Mouse (Mus musculus) retina, adult 2 months (tissue): ENCODE results near the gene Rbm39.

ENCODE experiments used
- DNase-seq: peaks from one replicate; pipeline ENCODE4 v3.0.0-alpha.2; 2012; ENCODE audit warnings: low read depth, low spot score

The Rbm39 gene

DNA sequence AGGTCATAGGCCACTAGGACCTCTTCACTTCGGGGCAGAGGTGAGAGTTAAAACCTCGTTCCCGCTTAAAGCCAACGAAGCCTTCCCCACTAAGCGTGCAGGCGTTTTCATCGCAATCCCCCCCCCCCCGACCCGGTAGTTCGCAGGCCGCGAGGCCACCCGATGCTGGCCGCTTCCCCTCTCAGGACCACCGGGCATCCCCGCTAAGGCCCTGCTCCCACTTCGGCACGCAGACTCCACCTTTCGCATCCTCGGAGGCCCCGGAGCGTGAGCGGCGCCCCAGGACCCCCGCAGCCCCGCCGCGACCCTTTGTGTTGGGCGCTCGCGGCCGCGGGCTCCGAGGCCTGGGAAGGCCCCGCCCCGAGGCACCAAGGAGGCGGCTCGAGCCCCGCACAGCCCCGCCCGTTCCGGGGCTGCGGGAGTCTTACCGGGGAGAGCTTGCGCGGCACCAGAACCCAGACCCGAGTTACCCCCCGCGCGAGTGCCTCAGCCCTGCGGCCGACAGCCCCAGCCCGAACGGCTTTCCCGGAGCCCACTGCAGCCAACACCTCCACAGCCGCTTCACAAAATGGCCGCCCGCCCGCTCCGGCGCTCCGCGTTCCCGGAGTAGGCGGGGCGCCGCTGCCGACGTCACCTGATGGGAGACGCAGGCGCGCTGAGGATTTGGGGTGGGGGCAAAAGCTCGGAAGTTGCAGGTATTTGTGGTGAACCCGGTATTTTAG is 68.5 kb downstream of the Rbm39 start, which contains the start of the genes Cpne1 and Rbm12:
TSS of gene Cpne1 (minus strand) at position 608 of the 722 bp plus-strand sequence.
TSS of gene Rbm12 (minus strand) at position 621 of the 722 bp plus-strand sequence.
- DNase-seq, result peak; percentile 69

DNA sequence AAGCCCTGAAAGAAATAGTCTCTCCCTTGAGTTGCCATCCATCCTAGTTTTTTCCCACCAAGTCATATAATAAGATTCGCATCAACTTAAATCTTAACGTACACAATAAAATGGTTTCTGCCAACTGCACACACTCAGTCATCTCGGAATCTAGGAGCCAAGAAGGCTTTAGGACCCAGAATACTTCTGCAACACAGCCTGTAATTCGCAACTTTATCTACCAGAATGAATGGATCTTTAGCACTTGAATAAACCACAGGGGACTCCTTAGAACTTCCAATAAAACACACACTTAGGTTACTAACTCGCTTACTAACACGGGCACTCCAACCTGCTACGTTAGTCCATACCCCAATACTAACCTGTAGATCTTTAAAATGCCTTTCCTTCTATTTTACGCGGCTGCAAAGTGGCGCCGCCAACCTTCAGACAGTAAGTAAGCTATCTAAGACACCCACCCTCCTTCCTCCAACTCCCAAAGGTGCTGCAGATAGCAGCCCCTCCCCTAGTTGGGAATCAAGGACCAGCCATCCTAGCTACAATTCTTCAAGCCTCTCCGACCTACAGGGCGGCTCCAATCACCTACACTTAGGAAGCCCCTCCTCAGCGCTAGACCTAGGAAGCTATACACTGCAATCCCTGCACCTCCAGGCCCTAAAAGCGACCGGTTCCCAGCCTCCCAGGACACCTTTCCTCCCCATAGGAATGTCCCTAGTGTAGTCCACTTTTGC is 69.2 kb downstream of the Rbm39 start:
- DNase-seq, result no peak
